Mouse (Mus musculus) stomach, embryonic 14.5 days (tissue): ENCODE results near the gene Vps37d. TPM values are rescaled to one million over a fixed set of nuclear protein-coding genes. Genes with fewer than 3 reads are reported as not detected.

Experiments used
- ATAC-seq: fragments of 200-750 bp; cut with Nextera tagmentation; 2 replicates; pipeline ENCODE4 v1.8.0; 2017; ENCODE audit warnings: low read depth, moderate TSS enrichment; ENCODE audit not compliant: insufficient number of reproducible peaks, insufficient read depth, low FRiP score
- H3K27ac ChIP-seq: fragments of 300-500 bp; sonication (generic); 2 replicates; pipeline ENCODE4 v1.5.1; 2014; ENCODE audit warnings: mild to moderate bottlenecking, low read length, moderate library complexity, mixed read lengths
- H3K27me3 ChIP-seq: fragments of 300-500 bp; sonication (generic); 2 replicates; pipeline ENCODE4 v1.6.1; 2014; ENCODE audit warnings: low read length, control low read depth, mixed read lengths; ENCODE audit not compliant: control insufficient read depth, insufficient read depth
- H3K36me3 ChIP-seq: fragments of 300-500 bp; sonication (generic); 2 replicates; pipeline ENCODE4 v1.6.1; 2014; ENCODE audit warnings: mild to moderate bottlenecking, control low read depth, low read length, moderate library complexity, mixed read lengths; ENCODE audit not compliant: control insufficient read depth, insufficient read depth
- H3K4me1 ChIP-seq: fragments of 300-500 bp; sonication (generic); 2 replicates; pipeline ENCODE4 v1.6.1; 2014; ENCODE audit warnings: low read length, control low read depth, mixed read lengths; ENCODE audit not compliant: control insufficient read depth, insufficient read depth
- H3K4me2 ChIP-seq: fragments of 300-500 bp; sonication (generic); replicated peaks from 2 replicates; pipeline ENCODE4 v1.6.1; 2014; ENCODE audit warnings: low read depth, low read length, control low read depth
- H3K4me3 ChIP-seq: fragments of 300-500 bp; sonication (generic); 2 replicates; pipeline ENCODE4 v1.5.1; 2014; ENCODE audit warnings: low read depth, low read length, control low read depth
- H3K9ac ChIP-seq: fragments of 300-500 bp; sonication (generic); replicated peaks from 2 replicates; pipeline ENCODE4 v1.6.1; 2014; ENCODE audit warnings: low read depth, mild to moderate bottlenecking, control low read depth, low read length, moderate library complexity, mixed read lengths
- H3K9me3 ChIP-seq: fragments of 300-500 bp; sonication (generic); 2 replicates; pipeline ENCODE4 v1.6.1; 2016; ENCODE audit warnings: low read depth, low read length, control low read depth; ENCODE audit not compliant: control insufficient read depth
- WGBS: fragments of 180-500 bp; shearing (Covaris S2); extraction: QIAGEN DNeasy Blood & Tissue Kit; methylation state at CpG from one replicate; pipeline ENCODE4 v1.1.7; 2014; 5-methylcytosine and 5-hydroxymethylcytosine counted together
- polyA plus RNA-seq: library from polyadenylated mRNA; unstranded; fragments of >200 nt; fragmentation: Nextera tagmentation; extraction: Ambion mirVana; gene quantifications from 2 replicates; pipeline ENCODE4 v1.2.1, GENCODE M21; 2014

The Vps37d gene
- polyA plus RNA-seq, 1 experiment from 2014 or later = 7.2 TPM

- H3K9ac ChIP-seq = no peak overlapping the region
- no peak overlapping the region for H3K4me2 ChIP-seq
- no peaks in the 10 kb centered on the region for H3K36me3 ChIP-seq
- no peak overlapping the region for H3K27ac ChIP-seq
- H3K4me3 ChIP-seq = no peak overlapping the region
- H3K4me1 ChIP-seq = 0 out of 2 replicates have a peak, but pooled peaks cover 7% of the 10 kb centered on the region
- no peak for ATAC-seq
- no peaks in the 10 kb centered on the region for H3K9me3 ChIP-seq
- H3K27me3 ChIP-seq = no peaks in the 10 kb centered on the region
- WGBS = 86% methylated on average over 5 of the region's 5 CpGs
Measured at GRCm38 (mm10) chr5:135080539-135080938, 2.5 kb upstream of the Vps37d start.

GRCm38 (mm10) chr5:135079578-135079977 is 1.5 kb upstream of the Vps37d start:
- Histone ChIP-seq H3K9ac (no peak overlapping the region), H3K36me3 (peaks cover 3% of the 10 kb centered on the region; the same call in 1 of the 2 replicates), H3K27ac (no peak overlapping the region), H3K9me3 (no peaks in the 10 kb centered on the region), H3K4me2 (no peak overlapping the region), H3K4me1 (0 out of 2 replicates have a peak, but pooled peaks cover 7% of the 10 kb centered on the region), H3K27me3 (no peaks in the 10 kb centered on the region), H3K4me3 (no peak overlapping the region)
- ATAC-seq = no peak
- 89% methylated on average over 2 of the region's 2 CpGs for WGBS

GRCm38 (mm10) chr5:135078482-135078810 is 380 bp upstream of the Vps37d start:
- 0 out of 2 replicates have a peak overlapping the region, but pooled peaks have one; percentile 87 for H3K9ac ChIP-seq
- H3K4me2 ChIP-seq = peak overlapping the region; percentile 68
- no peaks in the 10 kb centered on the region for H3K27me3 ChIP-seq
- H3K27ac ChIP-seq = no peak overlapping the region
- whole genome bisulfite sequencing = under 1% methylated on average over 11 of the region's 11 CpGs
- H3K9me3 ChIP-seq = no peaks in the 10 kb centered on the region
- peaks cover 11% of the 10 kb centered on the region for H3K4me1 ChIP-seq
- peaks cover 4% of the 10 kb centered on the region; the same call in 1 of the 2 replicates for H3K36me3 ChIP-seq
- ATAC-seq = no peak; the same call in 1 of the 2 replicates
- H3K4me3 ChIP-seq = peak overlapping the region; percentile 90

GRCm38 (mm10) chr5:135076931-135077505 is 1.0 kb downstream of the Vps37d start:
- Histone ChIP-seq H3K27me3 (no peaks in the 10 kb centered on the region), H3K9ac (peak overlapping the region; percentile 87), H3K27ac (peak overlapping the region; percentile 64; the same call in 1 of the 2 replicates), H3K4me2 (peak overlapping the region; percentile 68), H3K4me3 (peak overlapping the region; percentile 90), H3K9me3 (no peaks in the 10 kb centered on the region), H3K4me1 (peaks cover 13% of the 10 kb centered on the region), H3K36me3 (peaks cover 10% of the 10 kb centered on the region; the same call in 1 of the 2 replicates)
- peak; percentile 51; the same call in 1 of the 2 replicates for ATAC-seq
- 16% methylated on average over 14 of the region's 14 CpGs for WGBS

- Histone ChIP-seq H3K27ac (no peak overlapping the region), H3K36me3 (peaks cover 10% of the 10 kb centered on the region; the same call in 1 of the 2 replicates), H3K9ac (no peak overlapping the region), H3K4me3 (peak overlapping the region; percentile 90; the same call in 1 of the 2 replicates), H3K9me3 (no peaks in the 10 kb centered on the region), H3K4me2 (peak overlapping the region; percentile 68), H3K27me3 (no peaks in the 10 kb centered on the region), H3K4me1 (peaks cover 13% of the 10 kb centered on the region)
- ATAC-seq = no peak
- 83% methylated on average over 14 of the region's 14 CpGs for WGBS
Measured at GRCm38 (mm10) chr5:135076368-135076767, 1.7 kb downstream of the Vps37d start.

GRCm38 (mm10) chr5:135075655-135076054 is 2.4 kb downstream of the Vps37d start:
- Histone ChIP-seq H3K4me3 (no peak overlapping the region), H3K36me3 (peaks cover 10% of the 10 kb centered on the region; the same call in 1 of the 2 replicates), H3K27me3 (no peaks in the 10 kb centered on the region), H3K4me2 (no peak overlapping the region), H3K4me1 (peaks cover 13% of the 10 kb centered on the region), H3K9ac (no peak overlapping the region), H3K9me3 (no peaks in the 10 kb centered on the region), H3K27ac (no peak overlapping the region)
- ATAC-seq = no peak
- 64% methylated on average over 4 of the region's 4 CpGs for WGBS

- H3K27me3 ChIP-seq = no peaks in the 10 kb centered on the region
- no peak overlapping the region for H3K9ac ChIP-seq
- ATAC-seq = no peak
- H3K9me3 ChIP-seq = no peaks in the 10 kb centered on the region
- no peak overlapping the region; the same call in 1 of the 2 replicates for H3K4me2 ChIP-seq
- H3K27ac ChIP-seq = no peak overlapping the region
- peaks cover 10% of the 10 kb centered on the region; the same call in 1 of the 2 replicates for H3K36me3 ChIP-seq
- peaks cover 13% of the 10 kb centered on the region for H3K4me1 ChIP-seq
- 28% methylated on average over 26 of the region's 26 CpGs for WGBS
- no peak overlapping the region for H3K4me3 ChIP-seq
Measured at GRCm38 (mm10) chr5:135073349-135074150, 4.5 kb downstream of the Vps37d start.

GRCm38 (mm10) chr5:135072720-135073119 is 5.3 kb downstream of the Vps37d start:
- Histone ChIP-seq H3K4me2 (no peak overlapping the region), H3K36me3 (peaks cover 10% of the 10 kb centered on the region; the same call in 1 of the 2 replicates), H3K27ac (no peak overlapping the region), H3K4me1 (peaks cover 13% of the 10 kb centered on the region), H3K9me3 (no peaks in the 10 kb centered on the region), H3K27me3 (no peaks in the 10 kb centered on the region), H3K9ac (no peak overlapping the region), H3K4me3 (no peak overlapping the region)
- 60% methylated on average over 6 of the region's 6 CpGs for WGBS
- ATAC-seq = no peak
